In genomic region chr4:133754238-133754637, GRCm38 (mm10) we compare ENCODE assay signal across 8 mouse cellular contexts. TPM values are rescaled to one million over a fixed set of nuclear protein-coding genes. Genes with fewer than 3 reads are reported as not detected.
DNase-seq lines count a peak whose midpoint lies in the region; ATAC-seq lines count a peak whose summit lies in the region.

No protein-coding gene starts in this region.

- peak overlapping the region; percentile 100 for H3K4me3 ChIP-seq in hindbrain, embryonic 14.5 days (replicated peaks; ENCODE audit: low read length)

- no peaks in the 10 kb centered on the region for H3K9me3 ChIP-seq in hindbrain, embryonic 14.5 days (ENCODE audit: control insufficient read depth, low read length)

- H3K27me3 ChIP-seq in hindbrain, embryonic 14.5 days (ENCODE audit: control insufficient read depth, insufficient read depth, low read length): no peaks in the 10 kb centered on the region

- WGBS in hindbrain, embryonic 14.5 days: under 1% methylated on average over 42 of the region's 50 CpGs

- peak; percentile 87 for ATAC-seq in hindbrain, embryonic 14.5 days (ENCODE audit: low FRiP score)

- DNase-seq in T-cell, adult 2 months (ENCODE audit: low spot score): peak; percentile 98
- DNase-seq in cerebellum, postnatal 25 days: peak; percentile 99 to 100
- DNase-seq in frontal cortex, postnatal 25 days (ENCODE audit: low spot score in 2 of 2): peak; percentile 99 to 100
- peak; percentile 98 for DNase-seq in hindbrain, embryonic 14.5 days (ENCODE audit: low spot score)
- DNase-seq in layer of hippocampus, postnatal 25 days (ENCODE audit: extremely low spot score in 1 of 2, low spot score in 1 of 2): peak; percentile 99 to 100
- peak; percentile 98 for DNase-seq in lung, postnatal 14 days
- DNase-seq in retina, adult 2 months (ENCODE audit: low read depth, low spot score): peak; percentile 96
- peak; percentile 100 for DNase-seq in thymus, postnatal 25 days

- no peaks in the 10 kb centered on the region for H3K36me3 ChIP-seq in hindbrain, embryonic 14.5 days (replicated peaks; ENCODE audit: control insufficient read depth, insufficient read depth)

- peaks cover 39% of the 10 kb centered on the region for H3K4me1 ChIP-seq in hindbrain, embryonic 14.5 days (replicated peaks; ENCODE audit: control insufficient read depth, insufficient read depth, low read length)

- H3K4me2 ChIP-seq in hindbrain, embryonic 14.5 days (replicated peaks): peak overlapping the region; percentile 99

- peak overlapping the region; percentile 100 for H3K27ac ChIP-seq in hindbrain, embryonic 14.5 days

- peak overlapping the region; percentile 100 for H3K9ac ChIP-seq in hindbrain, embryonic 14.5 days

RNA-seq across cellular contexts. Expression of gene Arid1a, which starts 2.3 kb away (rescaled TPM):
- 35.5 and 37.8 TPM in 2 replicates for polyA plus RNA-seq in hindbrain, embryonic 14.5 days (2014; fragmentation: Nextera tagmentation; extraction: Ambion mirVana)
- total RNA-seq in layer of hippocampus, postnatal 25 days (2021): 10 to 100 TPM; 68.5 to 88.4 TPM

Comparison
In these comparisons a context has a peak if more than half of its experiments do, and no peak if none do; other contexts are left out.
1. Peak in every context shown above with its lines: DNase-seq, ATAC-seq, H3K4me3 ChIP-seq and H3K27ac ChIP-seq.